Mouse (Mus musculus) erythroblast, embryonic 14.5 days (primary cell): ENCODE data around the gene Rdh12.

Experiments
- GATA1 ChIP-seq: IDR thresholded peaks from 2 replicates; pipeline ENCODE4 v1.6.1; 2012; ENCODE audit warnings: low read length, inconsistent platforms, mixed read lengths
- TAL1 ChIP-seq: IDR thresholded peaks from 3 replicates; pipeline ENCODE4 v1.6.1; 2012; ENCODE audit warnings: low read length, inconsistent platforms, mixed read lengths

DNA sequence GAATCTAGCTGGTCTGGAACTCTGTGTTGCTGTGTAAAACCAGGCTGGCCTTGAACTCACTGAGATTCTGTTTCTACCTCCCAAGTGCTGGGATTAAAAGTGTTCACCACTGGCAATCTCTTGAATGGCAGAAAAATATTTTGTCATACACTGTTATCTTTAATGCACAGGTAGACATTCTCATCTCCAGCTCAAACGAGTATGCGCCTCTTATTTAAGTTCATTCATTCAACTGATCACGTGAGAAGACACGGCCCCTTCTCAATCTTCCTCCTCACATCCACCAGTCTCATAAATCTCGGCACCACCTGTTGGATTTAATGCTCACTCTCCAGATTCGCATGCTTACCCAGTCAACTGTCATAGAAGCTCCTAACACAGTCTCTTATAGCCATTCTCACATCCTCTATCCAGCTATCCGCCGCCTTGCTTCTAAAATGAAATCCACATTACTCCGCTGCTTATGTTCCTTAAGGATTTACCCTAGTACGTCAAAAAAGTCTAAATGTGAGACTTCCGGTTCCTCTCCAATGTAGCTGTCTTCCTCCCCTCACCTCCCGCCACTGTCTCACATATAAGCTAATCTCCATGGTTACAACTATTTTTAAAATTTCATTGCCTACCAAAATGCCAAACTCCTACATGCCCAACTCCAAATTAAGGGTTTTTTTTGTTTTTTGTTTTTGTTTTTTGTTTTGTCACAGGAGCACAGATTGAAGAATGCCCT lies 37.3 kb upstream of the Rdh12 start:
- TF ChIP-seq GATA1: no peak
- no peak for TF ChIP-seq TAL1
